Mouse (Mus musculus): ENCODE data around the gene Serpini1.

The Serpini1 gene

DNA sequence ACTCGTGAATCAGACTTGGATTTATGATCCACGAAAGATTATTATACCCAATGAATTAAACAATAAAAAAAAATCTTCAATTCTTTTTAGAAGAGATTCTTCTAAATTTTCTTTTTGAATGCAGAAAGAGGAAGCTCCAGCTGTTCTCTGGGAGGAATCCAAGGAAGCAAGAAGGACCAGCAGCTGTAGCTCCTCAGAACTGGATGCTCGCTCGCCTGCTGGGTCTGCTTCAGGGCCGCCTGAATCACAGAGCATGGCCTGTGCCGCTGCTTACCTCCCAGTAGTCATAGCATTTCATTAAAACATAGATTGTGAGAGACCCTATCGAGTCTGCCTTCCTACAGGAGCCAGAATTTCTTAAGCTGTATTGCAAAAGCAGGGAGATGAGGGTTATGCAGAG is 53.7 kb downstream of the Serpini1 start:
- no peaks in the 10 kb centered on the region for H3K27me3 ChIP-seq (ENCODE audit: insufficient read depth, low read length)
- no peaks in the 10 kb centered on the region for H3K9me3 ChIP-seq (ENCODE audit: low read length)
- no peaks in the 10 kb centered on the region for H3K4me1 ChIP-seq (replicated peaks; ENCODE audit: low read depth, low read length)
- no peak overlapping the region for H3K4me3 ChIP-seq (replicated peaks; ENCODE audit: low read length)
- TF ChIP-seq CTCF (conservative IDR thresholded peaks at IDR 0.05; ENCODE audit: low read length) (no peak), NANOG (IDR thresholded peaks at IDR 0.05; ENCODE audit: borderline replicate concordance, low read length) (no peak), POU5F1 (IDR thresholded peaks at IDR 0.05; ENCODE audit: borderline replicate concordance, low read length) (no peak)
- no peaks in the 10 kb centered on the region for H3K36me3 ChIP-seq (ENCODE audit: insufficient read depth, low read length)

DNA sequence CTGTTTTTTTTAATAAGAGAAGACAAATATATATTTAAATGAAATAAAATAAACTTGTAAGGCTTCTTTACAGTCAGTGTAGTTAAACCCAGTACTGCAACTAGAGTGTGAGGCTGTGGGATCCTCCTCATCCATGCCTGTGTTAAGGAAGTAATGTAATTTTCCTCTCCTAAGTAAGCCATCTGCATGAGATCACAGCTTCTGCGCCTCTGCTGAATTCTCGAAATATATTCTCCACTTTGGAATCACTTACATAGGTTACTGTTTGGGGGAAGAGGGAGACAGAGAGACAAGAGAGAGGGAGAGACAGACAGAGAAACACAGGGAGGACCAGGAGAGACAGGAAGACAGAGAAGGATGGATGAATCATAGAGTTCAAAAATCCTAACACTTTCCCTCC is 67.3 kb downstream of the Serpini1 start:
- H3K36me3 ChIP-seq (ENCODE audit: insufficient read depth, low read length) = no peaks in the 10 kb centered on the region
- no peaks in the 10 kb centered on the region for H3K27me3 ChIP-seq (ENCODE audit: insufficient read depth, low read length)
- no peaks in the 10 kb centered on the region for H3K9me3 ChIP-seq (ENCODE audit: low read length)
- H3K4me3 ChIP-seq (replicated peaks; ENCODE audit: low read length) = no peak overlapping the region
- H3K4me1 ChIP-seq (replicated peaks; ENCODE audit: low read depth, low read length) = peaks cover 8% of the 10 kb centered on the region
- TF ChIP-seq NANOG (IDR thresholded peaks at IDR 0.05; ENCODE audit: borderline replicate concordance, low read length) = no peak
- TF ChIP-seq POU5F1 (IDR thresholded peaks at IDR 0.05; ENCODE audit: borderline replicate concordance, low read length) = no peak

DNA sequence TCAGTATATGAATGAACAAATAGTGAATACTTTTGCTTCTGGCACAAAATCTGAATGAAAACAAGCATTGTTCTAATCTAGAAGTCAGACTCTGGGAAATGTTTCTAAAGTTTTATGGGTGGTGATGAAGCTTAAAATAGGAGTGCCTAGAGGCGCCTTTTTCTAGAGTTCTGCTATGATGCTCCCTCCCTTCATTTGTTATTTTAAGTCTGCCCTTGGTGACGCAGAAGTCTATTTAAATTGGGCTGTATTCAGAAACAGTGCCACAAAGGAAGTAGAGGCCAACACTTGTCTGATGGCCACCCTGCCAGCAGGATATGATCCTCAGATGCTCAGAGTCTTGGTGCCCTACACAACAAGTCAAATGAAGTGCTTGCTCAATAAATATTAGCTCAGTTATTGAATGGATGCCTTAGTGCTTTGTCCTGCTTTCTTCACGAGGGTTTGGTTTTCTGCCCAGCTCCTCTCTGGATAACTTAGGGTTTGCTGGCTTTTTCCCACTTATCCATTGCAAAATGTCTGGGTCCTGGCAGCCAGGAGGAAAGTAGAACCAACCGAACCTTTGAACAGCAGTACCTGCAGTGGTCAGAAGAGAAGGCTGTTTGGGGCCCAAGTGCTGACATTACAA is 73.8 kb downstream of the Serpini1 start:
- peaks cover 29% of the 10 kb centered on the region for H3K4me1 ChIP-seq (replicated peaks; ENCODE audit: low read depth, low read length)
- no peaks in the 10 kb centered on the region for H3K36me3 ChIP-seq (ENCODE audit: insufficient read depth, low read length)
- TF ChIP-seq NANOG (IDR thresholded peaks at IDR 0.05; ENCODE audit: borderline replicate concordance, low read length) (no peak), CTCF (conservative IDR thresholded peaks at IDR 0.05; ENCODE audit: low read length) (no peak), POU5F1 (IDR thresholded peaks at IDR 0.05; ENCODE audit: borderline replicate concordance, low read length) (no peak)
- H3K4me3 ChIP-seq (replicated peaks; ENCODE audit: low read length) = no peak overlapping the region
- no peaks in the 10 kb centered on the region for H3K27me3 ChIP-seq (ENCODE audit: insufficient read depth, low read length)
- no peaks in the 10 kb centered on the region for H3K9me3 ChIP-seq (ENCODE audit: low read length)

DNA sequence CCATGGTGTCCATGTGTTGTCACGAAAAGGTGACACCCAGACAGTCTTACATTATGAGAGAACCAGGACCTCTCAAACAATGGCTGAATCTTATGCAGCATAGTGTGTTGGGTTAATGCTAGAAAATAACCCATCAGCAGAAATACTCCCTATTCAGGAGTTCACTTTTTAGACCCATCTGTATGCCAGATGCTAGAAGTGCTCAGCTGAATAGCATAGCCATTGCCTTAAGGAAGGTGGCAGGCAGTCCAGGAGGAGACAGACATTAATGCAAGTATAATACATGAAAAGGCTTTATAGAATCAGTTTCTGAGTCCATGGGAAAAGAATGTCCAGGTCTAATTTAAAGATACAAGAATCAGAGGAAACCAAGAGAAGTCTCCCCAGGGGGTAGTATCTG is 75.9 kb downstream of the Serpini1 start:
- no peak for TF ChIP-seq POU5F1 (IDR thresholded peaks at IDR 0.05; ENCODE audit: borderline replicate concordance, low read length)
- TF ChIP-seq NANOG (IDR thresholded peaks at IDR 0.05; ENCODE audit: borderline replicate concordance, low read length) = no peak
- no peak for TF ChIP-seq CTCF (conservative IDR thresholded peaks at IDR 0.05; ENCODE audit: low read length)
- H3K4me3 ChIP-seq (replicated peaks; ENCODE audit: low read length) = no peak overlapping the region
- H3K36me3 ChIP-seq (ENCODE audit: insufficient read depth, low read length) = no peaks in the 10 kb centered on the region
- no peaks in the 10 kb centered on the region for H3K9me3 ChIP-seq (ENCODE audit: low read length)
- H3K27me3 ChIP-seq (ENCODE audit: insufficient read depth, low read length) = no peaks in the 10 kb centered on the region
- peaks cover 24% of the 10 kb centered on the region for H3K4me1 ChIP-seq (replicated peaks; ENCODE audit: low read depth, low read length)

DNA sequence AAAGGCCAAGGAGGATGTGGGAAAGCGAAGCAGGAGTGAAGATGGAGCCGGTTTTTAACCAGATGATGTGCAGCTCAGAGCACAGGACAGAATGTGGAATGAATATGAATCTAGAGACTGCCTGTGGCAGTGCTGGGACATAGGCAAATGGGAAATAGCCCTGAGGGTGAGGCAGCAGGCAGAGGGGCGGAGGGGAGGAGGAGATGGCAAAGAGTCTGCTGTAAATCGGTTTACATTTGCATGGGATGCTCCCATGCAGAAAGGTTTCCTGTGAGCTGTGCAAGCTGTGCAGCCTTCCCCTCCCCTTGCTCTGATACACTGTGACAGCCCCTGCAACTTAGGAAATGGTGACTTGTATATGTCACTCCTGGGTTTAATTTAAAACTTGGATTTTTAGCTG is 76.3 kb downstream of the Serpini1 start:
- H3K9me3 ChIP-seq (ENCODE audit: low read length) = no peaks in the 10 kb centered on the region
- H3K36me3 ChIP-seq (ENCODE audit: insufficient read depth, low read length) = no peaks in the 10 kb centered on the region
- TF ChIP-seq POU5F1 (IDR thresholded peaks at IDR 0.05; ENCODE audit: borderline replicate concordance, low read length) (no peak), CTCF (conservative IDR thresholded peaks at IDR 0.05; ENCODE audit: low read length) (no peak)
- no peaks in the 10 kb centered on the region for H3K27me3 ChIP-seq (ENCODE audit: insufficient read depth, low read length)
- peaks cover 21% of the 10 kb centered on the region for H3K4me1 ChIP-seq (replicated peaks; ENCODE audit: low read depth, low read length)
- H3K4me3 ChIP-seq (replicated peaks; ENCODE audit: low read length) = no peak overlapping the region

DNA sequence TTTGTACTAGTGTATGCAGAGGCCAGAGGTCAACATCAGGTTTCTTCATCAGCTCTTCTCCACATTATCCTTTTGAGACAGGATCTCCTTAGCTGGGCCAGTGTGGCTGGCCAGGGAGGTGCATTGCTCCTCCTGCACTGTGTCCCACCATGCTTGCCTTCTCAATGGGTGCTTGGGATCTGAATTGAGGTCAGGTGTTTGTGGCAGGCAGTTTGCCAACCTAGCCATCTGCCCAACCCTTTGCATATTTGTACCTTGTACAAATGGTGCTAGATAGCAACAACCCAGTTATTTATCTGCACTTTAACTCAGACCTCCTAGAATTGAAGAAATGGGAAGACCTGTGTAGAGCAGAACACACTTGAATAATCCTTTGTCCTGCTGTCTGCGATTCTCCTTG is 78.3 kb downstream of the Serpini1 start:
- peaks cover 15% of the 10 kb centered on the region for H3K4me1 ChIP-seq (replicated peaks; ENCODE audit: low read depth, low read length)
- no peaks in the 10 kb centered on the region for H3K36me3 ChIP-seq (ENCODE audit: insufficient read depth, low read length)
- H3K9me3 ChIP-seq (ENCODE audit: low read length) = no peaks in the 10 kb centered on the region
- H3K4me3 ChIP-seq (replicated peaks; ENCODE audit: low read length) = no peak overlapping the region
- H3K27me3 ChIP-seq (ENCODE audit: insufficient read depth, low read length) = no peaks in the 10 kb centered on the region
- TF ChIP-seq NANOG (IDR thresholded peaks at IDR 0.05; ENCODE audit: borderline replicate concordance, low read length) (no peak), CTCF (conservative IDR thresholded peaks at IDR 0.05; ENCODE audit: low read length) (no peak), POU5F1 (IDR thresholded peaks at IDR 0.05; ENCODE audit: borderline replicate concordance, low read length) (no peak)

DNA sequence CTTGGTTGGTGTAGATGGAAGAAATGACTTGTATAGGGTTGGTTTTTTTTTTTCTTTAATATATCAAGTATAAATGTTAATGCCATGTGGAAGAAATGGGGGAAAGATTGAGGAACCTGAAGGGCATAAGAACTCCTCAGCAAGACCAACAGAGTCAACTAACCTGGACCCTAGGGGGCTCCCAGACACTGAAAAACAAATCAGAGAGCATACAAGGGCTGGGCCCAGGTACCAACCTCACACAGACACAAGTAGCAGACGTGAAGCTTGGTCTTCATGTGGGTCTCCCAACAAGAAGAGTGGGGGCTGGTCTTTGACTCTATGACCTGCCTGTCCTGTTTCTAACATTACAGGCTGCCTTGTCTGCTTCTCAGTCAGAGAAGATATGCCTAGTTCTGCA is 82.2 kb downstream of the Serpini1 start:
- TF ChIP-seq CTCF (conservative IDR thresholded peaks at IDR 0.05; ENCODE audit: low read length) (no peak), NANOG (IDR thresholded peaks at IDR 0.05; ENCODE audit: borderline replicate concordance, low read length) (no peak), POU5F1 (IDR thresholded peaks at IDR 0.05; ENCODE audit: borderline replicate concordance, low read length) (no peak)

DNA sequence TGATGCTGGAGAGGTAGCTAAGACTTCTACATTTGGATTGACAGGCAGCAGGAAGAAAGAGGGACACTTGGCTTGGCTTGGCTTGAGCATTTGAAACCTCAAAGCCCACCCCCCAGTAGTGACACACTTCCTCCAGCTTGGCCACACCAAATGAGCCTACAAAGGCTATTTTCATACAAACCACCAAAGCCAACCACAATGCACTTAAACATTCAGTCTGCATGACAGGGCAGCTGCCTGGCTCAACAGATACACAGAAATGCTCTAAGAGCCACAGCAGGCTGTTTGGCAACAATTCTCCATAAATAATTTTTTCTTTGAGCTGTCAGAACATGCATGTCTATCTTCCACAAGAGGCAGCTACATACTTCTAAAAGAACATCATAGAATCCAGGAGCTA is 90.2 kb downstream of the Serpini1 start:
- Histone ChIP-seq H3K4me1 (replicated peaks; ENCODE audit: low read depth, low read length) (peaks cover 49% of the 10 kb centered on the region), H3K27me3 (ENCODE audit: insufficient read depth, low read length) (no peaks in the 10 kb centered on the region), H3K4me3 (replicated peaks; ENCODE audit: low read length) (no peak overlapping the region), H3K36me3 (ENCODE audit: insufficient read depth, low read length) (peaks cover 53% of the 10 kb centered on the region), H3K9me3 (ENCODE audit: low read length) (no peaks in the 10 kb centered on the region)
- no peak for TF ChIP-seq CTCF (conservative IDR thresholded peaks at IDR 0.05; ENCODE audit: low read length)
- no peak for TF ChIP-seq NANOG (IDR thresholded peaks at IDR 0.05; ENCODE audit: borderline replicate concordance, low read length)
- TF ChIP-seq POU5F1 (IDR thresholded peaks at IDR 0.05; ENCODE audit: borderline replicate concordance, low read length) = no peak

More for the DNA sequence above, 82.2 kb downstream of the Serpini1 start:
- Histone ChIP-seq H3K36me3 (ENCODE audit: insufficient read depth, low read length) (peaks cover 2% of the 10 kb centered on the region; the same call in 1 of the 2 replicates), H3K9me3 (ENCODE audit: low read length) (no peaks in the 10 kb centered on the region), H3K4me3 (replicated peaks; ENCODE audit: low read length) (no peak overlapping the region), H3K4me1 (replicated peaks; ENCODE audit: low read depth, low read length) (0 out of 2 replicates have a peak, but pooled peaks cover 1% of the 10 kb centered on the region), H3K27me3 (ENCODE audit: insufficient read depth, low read length) (no peaks in the 10 kb centered on the region)

DNA sequence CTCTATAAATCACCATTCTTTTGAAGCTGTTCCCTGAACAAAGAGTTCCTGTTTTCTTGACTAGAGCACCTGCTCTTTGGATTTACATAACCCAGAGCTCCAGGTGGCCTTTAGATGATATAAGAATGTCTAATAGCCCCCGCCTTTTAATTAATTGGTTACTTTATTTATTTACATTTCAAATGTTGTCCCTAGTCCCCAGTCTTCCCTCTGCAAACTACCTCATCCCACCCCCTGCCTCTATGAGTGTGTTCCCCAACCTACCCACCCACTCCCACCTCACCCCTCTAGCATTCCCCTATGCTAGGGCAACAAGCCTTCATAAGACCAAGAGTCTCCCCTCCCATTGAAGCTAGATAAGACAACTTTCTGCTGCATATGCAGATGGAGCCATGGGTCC is 90.9 kb downstream of the Serpini1 start:
- Histone ChIP-seq H3K9me3 (ENCODE audit: low read length) (no peaks in the 10 kb centered on the region), H3K4me1 (replicated peaks; ENCODE audit: low read depth, low read length) (peaks cover 49% of the 10 kb centered on the region), H3K27me3 (ENCODE audit: insufficient read depth, low read length) (no peaks in the 10 kb centered on the region), H3K4me3 (replicated peaks; ENCODE audit: low read length) (peak overlapping the region; percentile 48; the same call in 1 of the 2 replicates), H3K36me3 (ENCODE audit: insufficient read depth, low read length) (peaks cover 53% of the 10 kb centered on the region)
- TF ChIP-seq CTCF (conservative IDR thresholded peaks at IDR 0.05; ENCODE audit: low read length) = no peak
- no peak for TF ChIP-seq NANOG (IDR thresholded peaks at IDR 0.05; ENCODE audit: borderline replicate concordance, low read length)
- TF ChIP-seq POU5F1 (IDR thresholded peaks at IDR 0.05; ENCODE audit: borderline replicate concordance, low read length) = no peak
